Mouse (Mus musculus) heart, embryonic 10.5 days (tissue): ENCODE data around the gene 9130213A22Rik. TPM values are rescaled to one million over a fixed set of nuclear protein-coding genes. Genes with fewer than 3 reads are reported as not detected.

Source experiments
- DNase-seq: peaks from one replicate; pipeline ENCODE4 v3.0.0-alpha.2; 2017; ENCODE audit warnings: low spot score
- H3K27ac ChIP-seq: fragments of 300-500 bp; sonication (generic); 2 replicates; pipeline ENCODE4 v1.5.1; 2016; ENCODE audit warnings: mild to moderate bottlenecking
- H3K27me3 ChIP-seq: fragments of 300-500 bp; sonication (generic); 2 replicates; pipeline ENCODE4 v1.6.1; 2016; ENCODE audit warnings: mild to moderate bottlenecking; ENCODE audit not compliant: poor library complexity, insufficient read depth, severe bottlenecking
- H3K36me3 ChIP-seq: fragments of 300-500 bp; sonication (generic); 2 replicates; pipeline ENCODE4 v1.6.1; 2016; ENCODE audit warnings: mild to moderate bottlenecking, moderate library complexity
- H3K4me1 ChIP-seq: fragments of 300-500 bp; sonication (generic); 2 replicates; pipeline ENCODE4 v1.6.1; 2016; ENCODE audit warnings: mild to moderate bottlenecking
- H3K4me3 ChIP-seq: fragments of 300-500 bp; sonication (generic); 2 replicates; pipeline ENCODE4 v1.5.1; 2016; ENCODE audit warnings: mild to moderate bottlenecking, moderate library complexity
- H3K9me3 ChIP-seq: fragments of 300-500 bp; sonication (generic); 2 replicates; pipeline ENCODE4 v1.6.1; 2016; ENCODE audit warnings: mild to moderate bottlenecking, moderate library complexity
- WGBS: fragments of 180-500 bp; shearing (Covaris S2); methylation state at CpG from one replicate; pipeline ENCODE4 v1.1.7; 2016; 5-methylcytosine and 5-hydroxymethylcytosine counted together
- polyA plus RNA-seq: library from polyadenylated mRNA; unstranded; fragments of >200 nt; fragmentation: Nextera tagmentation; extraction: Ambion mirVana; gene quantifications from 2 replicates; pipeline ENCODE4 v1.2.1, GENCODE M21; 2016

Gene 9130213A22Rik
- 0.16 and 0.17 TPM in 2 replicates for polyA plus RNA-seq

GRCm38 (mm10) chr11:69122336-69122951, at the start of gene 9130213A22Rik:
9130213A22Rik (minus strand) TSS chr11:69122589.
- no peaks in the 10 kb centered on the region for H3K36me3 ChIP-seq
- WGBS = 1% methylated on average over 63 of the region's 66 CpGs
- DNase-seq = peak; percentile 96
- peak within 1 kb of the TSS; percentile 88 for H3K27ac ChIP-seq
- H3K9me3 ChIP-seq = no peaks in the 10 kb centered on the region
- peaks cover 60% of the 10 kb centered on the region for H3K4me1 ChIP-seq
- peak within 1 kb of the TSS; percentile 86 for H3K4me3 ChIP-seq
- H3K27me3 ChIP-seq = peaks cover 5% of the 10 kb centered on the region; the same call in 1 of the 2 replicates

GRCm38 (mm10) chr11:69171626-69172025, 49.2 kb upstream of the 9130213A22Rik start:
- no peaks in the 10 kb centered on the region for H3K4me1 ChIP-seq
- peak; percentile 59 for DNase-seq
- no peak overlapping the region for H3K4me3 ChIP-seq
- H3K27me3 ChIP-seq = peaks cover 38% of the 10 kb centered on the region
- H3K9me3 ChIP-seq = no peaks in the 10 kb centered on the region
- no peaks in the 10 kb centered on the region for H3K36me3 ChIP-seq
- H3K27ac ChIP-seq = no peak overlapping the region
- 31% methylated on average over 7 of the region's 7 CpGs for WGBS

DNA sequence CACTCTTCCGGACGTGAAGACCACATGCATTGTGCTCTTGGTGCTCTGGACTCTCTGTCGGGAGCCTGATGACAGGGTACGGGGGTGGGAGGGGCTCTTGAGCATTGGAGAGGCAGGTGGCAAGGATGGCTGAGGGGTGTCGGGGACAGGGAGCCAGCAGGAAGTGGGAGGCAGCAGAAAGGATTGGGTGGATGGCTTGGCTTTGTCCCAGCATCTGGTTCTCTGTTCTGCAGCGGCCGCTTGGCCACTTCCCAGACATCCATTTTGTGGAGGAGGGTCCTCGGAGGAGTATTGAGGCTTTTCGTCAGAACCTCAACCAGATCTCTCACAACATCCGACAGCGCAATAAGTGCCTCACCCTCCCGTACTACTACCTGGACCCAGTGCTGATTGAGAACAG, 46.9 kb upstream of the 9130213A22Rik start:
- Histone ChIP-seq H3K27ac (no peak overlapping the region), H3K4me1 (no peaks in the 10 kb centered on the region), H3K36me3 (no peaks in the 10 kb centered on the region), H3K9me3 (no peaks in the 10 kb centered on the region), H3K4me3 (no peak overlapping the region), H3K27me3 (peaks cover 60% of the 10 kb centered on the region)
- DNase-seq = no peak
- 89% methylated on average over 12 of the region's 12 CpGs for WGBS

DNA sequence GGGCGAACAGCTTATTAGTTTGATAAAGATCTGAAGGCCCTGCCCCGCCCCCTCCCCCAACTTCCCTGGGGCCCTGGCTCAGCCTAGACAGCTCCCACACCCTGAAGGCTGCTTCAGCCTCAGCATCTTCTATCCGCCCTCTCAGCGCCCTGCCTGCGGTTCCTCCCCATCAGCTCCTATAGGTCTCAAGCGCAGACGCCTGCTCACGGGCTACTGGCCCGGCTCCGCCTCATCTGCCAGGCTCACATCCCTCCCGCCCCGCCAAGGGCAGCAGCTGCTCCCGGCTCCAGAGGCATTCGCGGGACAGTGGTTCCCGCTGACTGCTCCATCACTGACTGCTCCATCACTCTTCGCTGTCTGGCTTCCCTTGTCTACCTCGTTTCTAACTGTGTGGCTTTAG, 34.4 kb upstream of the 9130213A22Rik start, which contains the start of gene Alox12b:
TSS of gene Alox12b (plus strand) at position 190 of the 400 bp plus-strand sequence.
- peaks cover 78% of the 10 kb centered on the region for H3K27me3 ChIP-seq
- DNase-seq = no peak

DNA sequence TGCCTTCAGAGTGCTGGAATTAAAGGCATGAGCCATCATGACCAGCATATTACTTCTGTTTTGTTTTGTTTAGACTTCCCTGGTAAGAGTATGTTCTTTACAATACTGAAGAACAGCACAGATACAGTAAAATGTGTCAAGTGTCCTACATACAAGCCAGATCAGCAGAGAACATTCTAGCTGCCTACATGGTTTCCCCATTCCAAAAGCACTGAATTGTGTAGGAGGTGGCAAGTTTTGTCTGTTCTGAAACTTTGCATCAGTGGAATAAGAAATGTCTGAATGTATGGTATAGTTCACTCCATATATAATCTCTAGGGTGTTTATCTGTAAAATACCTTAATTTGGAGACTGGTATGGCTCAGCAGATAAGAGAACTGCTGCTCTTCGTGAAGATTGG, 33.0 kb upstream of the 9130213A22Rik start:
- Histone ChIP-seq H3K36me3 (no peaks in the 10 kb centered on the region), H3K27ac (no peak overlapping the region), H3K27me3 (peaks cover 86% of the 10 kb centered on the region), H3K4me1 (peaks cover 15% of the 10 kb centered on the region), H3K9me3 (no peaks in the 10 kb centered on the region; the same call in 1 of the 2 replicates), H3K4me3 (no peak overlapping the region)
- DNase-seq = no peak
- 44% methylated on average over 1 of the region's 1 CpGs for WGBS

More for the DNA sequence above, 34.4 kb upstream of the 9130213A22Rik start, which contains the start of gene Alox12b:
- no peaks in the 10 kb centered on the region; the same call in 1 of the 2 replicates for H3K9me3 ChIP-seq
- H3K36me3 ChIP-seq = no peaks in the 10 kb centered on the region
- H3K27ac ChIP-seq = no peak within 1 kb of the TSS
- peak within 1 kb of the TSS; percentile 34; the same call in 1 of the 2 replicates for H3K4me3 ChIP-seq
- 3% methylated on average over 18 of the region's 18 CpGs for WGBS
- H3K4me1 ChIP-seq = peaks cover 9% of the 10 kb centered on the region; the same call in 1 of the 2 replicates

- no peaks in the 10 kb centered on the region; the same call in 1 of the 2 replicates for H3K9me3 ChIP-seq
- H3K4me1 ChIP-seq = peaks cover 22% of the 10 kb centered on the region
- H3K27ac ChIP-seq = no peak overlapping the region
- WGBS = 77% methylated on average over 8 of the region's 8 CpGs
- no peak overlapping the region for H3K4me3 ChIP-seq
- no peak for DNase-seq
- peaks cover 76% of the 10 kb centered on the region for H3K27me3 ChIP-seq
- no peaks in the 10 kb centered on the region for H3K36me3 ChIP-seq
Observed at GRCm38 (mm10) chr11:69153831-69154230, 31.4 kb upstream of the 9130213A22Rik start.

DNA sequence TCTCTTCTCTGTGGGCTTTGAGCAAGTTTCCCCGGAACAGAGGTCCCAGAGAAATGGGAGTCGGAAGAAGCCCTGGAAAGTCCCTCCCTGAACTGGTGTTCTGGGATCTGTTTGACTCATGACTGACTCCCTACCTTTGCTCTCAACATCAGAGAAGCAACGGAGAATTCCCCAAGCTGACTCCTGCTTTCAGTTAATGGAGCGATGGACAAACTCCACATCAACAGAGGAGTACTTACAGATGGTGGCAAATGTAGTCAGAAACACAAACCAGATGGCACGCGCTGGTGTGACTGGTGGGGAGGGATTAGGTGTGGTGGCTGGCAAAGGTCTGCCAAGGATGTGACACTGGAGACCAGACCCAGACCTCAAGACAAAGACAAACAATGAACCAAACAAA, 28.6 kb upstream of the 9130213A22Rik start:
- WGBS = 61% methylated on average over 6 of the region's 6 CpGs

DNA sequence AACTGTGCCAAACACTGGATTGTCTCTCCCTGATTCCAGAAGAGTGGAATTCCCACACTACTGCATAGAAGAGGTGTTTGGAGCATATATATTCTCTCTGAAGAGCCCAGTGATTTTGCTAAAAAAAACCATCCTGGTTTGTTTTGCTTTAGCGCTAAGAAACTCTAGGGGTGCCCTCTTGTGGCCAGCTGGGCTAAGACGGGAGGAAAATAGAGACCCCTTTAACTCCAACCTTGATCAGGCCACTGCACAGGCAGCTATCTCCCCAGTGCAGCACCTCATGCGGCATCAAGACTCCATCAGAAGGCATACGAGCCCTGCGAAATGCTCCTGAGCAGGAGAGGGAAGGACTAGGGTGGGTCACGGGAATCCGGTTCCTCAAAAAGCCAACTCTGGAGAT, 28.1 kb upstream of the 9130213A22Rik start:
- no peaks in the 10 kb centered on the region for H3K36me3 ChIP-seq
- 2% methylated on average over 7 of the region's 7 CpGs for WGBS
- peaks cover 13% of the 10 kb centered on the region for H3K4me1 ChIP-seq
- DNase-seq = no peak
- H3K27me3 ChIP-seq = peaks cover 46% of the 10 kb centered on the region
- H3K4me3 ChIP-seq = peak overlapping the region; percentile 47
- H3K9me3 ChIP-seq = no peaks in the 10 kb centered on the region
- H3K27ac ChIP-seq = peak overlapping the region; percentile 52; the same call in 1 of the 2 replicates

More for the DNA sequence above, 28.6 kb upstream of the 9130213A22Rik start:
- H3K27ac ChIP-seq = peak overlapping the region; percentile 52; the same call in 1 of the 2 replicates
- H3K4me3 ChIP-seq = peak overlapping the region; percentile 47; the same call in 1 of the 2 replicates
- H3K27me3 ChIP-seq = peaks cover 51% of the 10 kb centered on the region
- no peaks in the 10 kb centered on the region for H3K36me3 ChIP-seq
- no peaks in the 10 kb centered on the region for H3K9me3 ChIP-seq
- peaks cover 13% of the 10 kb centered on the region for H3K4me1 ChIP-seq
- DNase-seq = no peak

GRCm38 (mm10) chr11:69149728-69150127, 27.3 kb upstream of the 9130213A22Rik start:
- WGBS = 55% methylated on average over 6 of the region's 6 CpGs

GRCm38 (mm10) chr11:69148451-69148960, 26.1 kb upstream of the 9130213A22Rik start:
- Histone ChIP-seq H3K27me3 (peaks cover 29% of the 10 kb centered on the region), H3K4me3 (no peak overlapping the region), H3K36me3 (no peaks in the 10 kb centered on the region), H3K27ac (no peak overlapping the region), H3K4me1 (peaks cover 13% of the 10 kb centered on the region), H3K9me3 (no peaks in the 10 kb centered on the region)
- no peak for DNase-seq
- WGBS = 91% methylated on average over 5 of the region's 5 CpGs

More at GRCm38 (mm10) chr11:69149728-69150127, 27.3 kb upstream of the 9130213A22Rik start:
- Histone ChIP-seq H3K27ac (no peak overlapping the region), H3K36me3 (no peaks in the 10 kb centered on the region), H3K27me3 (peaks cover 39% of the 10 kb centered on the region), H3K9me3 (no peaks in the 10 kb centered on the region), H3K4me1 (peaks cover 13% of the 10 kb centered on the region), H3K4me3 (no peak overlapping the region)
- DNase-seq = no peak

- Histone ChIP-seq H3K4me1 (peaks cover 13% of the 10 kb centered on the region), H3K36me3 (no peaks in the 10 kb centered on the region), H3K27me3 (peaks cover 28% of the 10 kb centered on the region), H3K27ac (no peak overlapping the region), H3K4me3 (no peak overlapping the region), H3K9me3 (no peaks in the 10 kb centered on the region)
- no peak for DNase-seq
- WGBS = 72% methylated on average over 7 of the region's 7 CpGs
Observed at GRCm38 (mm10) chr11:69147546-69147945, 25.2 kb upstream of the 9130213A22Rik start.

GRCm38 (mm10) chr11:69135361-69135760, 13.0 kb upstream of the 9130213A22Rik start:
- no peak overlapping the region for H3K27ac ChIP-seq
- H3K4me1 ChIP-seq = peaks cover 13% of the 10 kb centered on the region
- no peak overlapping the region for H3K4me3 ChIP-seq
- no peak for DNase-seq
- WGBS = 83% methylated on average over 6 of the region's 6 CpGs
- H3K9me3 ChIP-seq = no peaks in the 10 kb centered on the region
- H3K27me3 ChIP-seq = peaks cover 32% of the 10 kb centered on the region
- no peaks in the 10 kb centered on the region for H3K36me3 ChIP-seq

DNA sequence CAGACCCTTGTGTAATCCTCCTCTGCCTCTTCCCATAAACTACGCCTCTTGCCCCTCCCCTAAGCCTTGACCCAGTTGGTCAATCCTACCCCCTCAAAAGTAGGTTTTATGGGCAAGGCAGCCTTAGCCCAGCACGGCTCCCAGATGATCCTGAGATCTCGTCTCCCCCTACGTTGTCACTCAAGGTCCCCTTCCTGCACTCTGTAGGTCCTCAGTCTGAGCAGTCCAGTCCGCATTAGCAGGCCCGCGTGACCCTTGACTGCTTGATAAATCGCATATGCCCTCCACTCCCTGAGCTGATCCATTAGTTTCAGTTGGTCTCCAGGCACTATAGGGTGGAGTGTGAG, 12.2 kb upstream of the 9130213A22Rik start:
- no peaks in the 10 kb centered on the region for H3K36me3 ChIP-seq
- peaks cover 32% of the 10 kb centered on the region for H3K27me3 ChIP-seq
- peak overlapping the region; percentile 64 for H3K4me3 ChIP-seq
- no peaks in the 10 kb centered on the region for H3K9me3 ChIP-seq
- peak overlapping the region; percentile 57; the same call in 1 of the 2 replicates for H3K27ac ChIP-seq
- H3K4me1 ChIP-seq = peaks cover 13% of the 10 kb centered on the region
- WGBS = 35% methylated on average over 8 of the region's 8 CpGs
- DNase-seq = no peak
